Mouse (Mus musculus): Measurements from ENCODE around the gene Ass1. TPM values are rescaled to one million over a fixed set of nuclear protein-coding genes. Genes with fewer than 3 reads are reported as not detected.

The Ass1 gene
- polyA plus RNA-seq, 1 experiment from 2014 or later, result 212 TPM

DNA sequence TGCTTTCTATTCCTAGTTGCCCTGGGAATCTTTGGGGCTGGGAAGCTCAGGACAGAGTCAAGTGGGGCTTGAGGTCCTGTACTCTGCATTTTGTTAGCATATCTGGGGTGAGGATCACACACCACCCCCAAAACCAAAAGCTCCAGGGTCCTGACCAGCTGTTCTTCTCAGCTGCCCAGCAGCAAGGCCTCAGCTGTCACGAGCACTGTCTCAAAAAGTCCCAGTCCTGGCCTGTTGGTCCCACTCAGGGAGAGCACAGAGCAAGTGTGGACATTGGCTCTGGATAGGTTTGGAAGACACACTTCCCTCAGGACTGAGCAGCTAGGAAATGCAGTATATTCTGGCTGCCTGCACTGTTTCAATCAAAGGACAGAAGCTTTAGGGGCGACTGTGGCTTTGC lies 20.5 kb downstream of the Ass1 start:
- no peaks in the 10 kb centered on the region for H3K27me3 ChIP-seq (ENCODE audit: control insufficient read depth, insufficient read depth, low read length)
- no peak for ATAC-seq (ENCODE audit: insufficient read depth, low FRiP score)
- H3K36me3 ChIP-seq (ENCODE audit: control insufficient read depth, insufficient read depth, low read length), result peaks cover 3% of the 10 kb centered on the region; the same call in 1 of the 2 replicates
- H3K9ac ChIP-seq (ENCODE audit: low read length), result no peak overlapping the region
- no peaks in the 10 kb centered on the region; the same call in 1 of the 2 replicates for H3K9me3 ChIP-seq (replicated peaks; ENCODE audit: control insufficient read depth, low read length)
- no peak overlapping the region for H3K4me2 ChIP-seq (ENCODE audit: low read depth, low read length)
- H3K4me1 ChIP-seq (ENCODE audit: control insufficient read depth, insufficient read depth, low read length), result no peaks in the 10 kb centered on the region
- H3K27ac ChIP-seq (ENCODE audit: low read length), result no peak overlapping the region
- 75% methylated on average over 2 of the region's 2 CpGs for WGBS
- H3K4me3 ChIP-seq (replicated peaks; ENCODE audit: low read length), result no peak overlapping the region

GRCm38 (mm10) chr2:31492308-31492707 lies 22.3 kb downstream of the Ass1 start:
- ATAC-seq (ENCODE audit: insufficient read depth, low FRiP score), result no peak
- Histone ChIP-seq H3K36me3 (ENCODE audit: control insufficient read depth, insufficient read depth, low read length) (no peaks in the 10 kb centered on the region; the same call in 1 of the 2 replicates), H3K27ac (ENCODE audit: low read length) (no peak overlapping the region), H3K9me3 (replicated peaks; ENCODE audit: control insufficient read depth, low read length) (no peaks in the 10 kb centered on the region; the same call in 1 of the 2 replicates), H3K27me3 (ENCODE audit: control insufficient read depth, insufficient read depth, low read length) (no peaks in the 10 kb centered on the region), H3K4me2 (ENCODE audit: low read depth, low read length) (no peak overlapping the region), H3K9ac (ENCODE audit: low read length) (no peak overlapping the region), H3K4me1 (ENCODE audit: control insufficient read depth, insufficient read depth, low read length) (no peaks in the 10 kb centered on the region), H3K4me3 (replicated peaks; ENCODE audit: low read length) (no peak overlapping the region)
- WGBS, result 87% methylated on average over 8 of the region's 8 CpGs

DNA sequence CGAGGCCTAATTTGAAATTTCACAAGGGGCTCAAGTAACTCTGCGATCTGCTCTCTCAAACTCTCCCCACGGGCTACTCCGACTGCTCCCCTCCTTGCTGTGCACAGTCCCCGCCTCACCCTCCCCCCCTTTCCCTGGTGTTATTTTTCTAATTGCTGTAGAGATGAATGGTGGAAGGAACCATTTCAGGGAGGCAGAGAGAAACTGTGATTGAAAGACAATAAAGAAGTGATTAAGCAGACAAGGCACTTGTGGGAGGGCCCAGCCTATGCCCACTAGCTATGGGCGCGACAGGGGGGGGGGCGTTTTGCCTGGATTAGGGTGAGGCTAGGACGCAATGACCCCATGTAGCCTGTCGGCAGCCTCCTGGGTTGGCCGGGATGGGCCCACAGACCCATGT lies 23.2 kb downstream of the Ass1 start:
- ATAC-seq (ENCODE audit: insufficient read depth, low FRiP score), result no peak
- Histone ChIP-seq H3K4me1 (ENCODE audit: control insufficient read depth, insufficient read depth, low read length) (no peaks in the 10 kb centered on the region), H3K36me3 (ENCODE audit: control insufficient read depth, insufficient read depth, low read length) (no peaks in the 10 kb centered on the region; the same call in 1 of the 2 replicates), H3K9ac (ENCODE audit: low read length) (no peak overlapping the region), H3K27me3 (ENCODE audit: control insufficient read depth, insufficient read depth, low read length) (no peaks in the 10 kb centered on the region), H3K4me3 (replicated peaks; ENCODE audit: low read length) (no peak overlapping the region), H3K27ac (ENCODE audit: low read length) (no peak overlapping the region), H3K9me3 (replicated peaks; ENCODE audit: control insufficient read depth, low read length) (no peaks in the 10 kb centered on the region; the same call in 1 of the 2 replicates), H3K4me2 (ENCODE audit: low read depth, low read length) (no peak overlapping the region)
- WGBS, result 78% methylated on average over 11 of the region's 11 CpGs

- Histone ChIP-seq H3K4me3 (replicated peaks; ENCODE audit: low read length) (no peak overlapping the region), H3K9ac (ENCODE audit: low read length) (no peak overlapping the region), H3K4me2 (ENCODE audit: low read depth, low read length) (no peak overlapping the region), H3K4me1 (ENCODE audit: control insufficient read depth, insufficient read depth, low read length) (no peaks in the 10 kb centered on the region), H3K36me3 (ENCODE audit: control insufficient read depth, insufficient read depth, low read length) (no peaks in the 10 kb centered on the region; the same call in 1 of the 2 replicates), H3K9me3 (replicated peaks; ENCODE audit: control insufficient read depth, low read length) (no peaks in the 10 kb centered on the region; the same call in 1 of the 2 replicates), H3K27ac (ENCODE audit: low read length) (no peak overlapping the region), H3K27me3 (ENCODE audit: control insufficient read depth, insufficient read depth, low read length) (no peaks in the 10 kb centered on the region)
- 83% methylated on average over 5 of the region's 5 CpGs for WGBS
- no peak for ATAC-seq (ENCODE audit: insufficient read depth, low FRiP score)
Measured at GRCm38 (mm10) chr2:31494315-31494714, 24.3 kb downstream of the Ass1 start.

- no peaks in the 10 kb centered on the region; the same call in 1 of the 2 replicates for H3K9me3 ChIP-seq (replicated peaks; ENCODE audit: control insufficient read depth, low read length)
- H3K4me2 ChIP-seq (ENCODE audit: low read depth, low read length), result no peak overlapping the region
- no peak for ATAC-seq (ENCODE audit: insufficient read depth, low FRiP score)
- H3K4me3 ChIP-seq (replicated peaks; ENCODE audit: low read length), result no peak overlapping the region
- no peak overlapping the region for H3K9ac ChIP-seq (ENCODE audit: low read length)
- no peaks in the 10 kb centered on the region for H3K4me1 ChIP-seq (ENCODE audit: control insufficient read depth, insufficient read depth, low read length)
- H3K36me3 ChIP-seq (ENCODE audit: control insufficient read depth, insufficient read depth, low read length), result no peaks in the 10 kb centered on the region; the same call in 1 of the 2 replicates
- no peak overlapping the region for H3K27ac ChIP-seq (ENCODE audit: low read length)
- no peaks in the 10 kb centered on the region for H3K27me3 ChIP-seq (ENCODE audit: control insufficient read depth, insufficient read depth, low read length)
- 65% methylated on average over 13 of the region's 13 CpGs for WGBS
Measured at GRCm38 (mm10) chr2:31495046-31495476, 25.1 kb downstream of the Ass1 start.

- H3K4me3 ChIP-seq (replicated peaks; ENCODE audit: low read length), result no peak overlapping the region
- no peaks in the 10 kb centered on the region for H3K36me3 ChIP-seq (ENCODE audit: control insufficient read depth, insufficient read depth, low read length)
- ATAC-seq (ENCODE audit: insufficient read depth, low FRiP score), result no peak
- no peak overlapping the region for H3K9ac ChIP-seq (ENCODE audit: low read length)
- H3K4me2 ChIP-seq (ENCODE audit: low read depth, low read length), result no peak overlapping the region
- no peak overlapping the region for H3K27ac ChIP-seq (ENCODE audit: low read length)
- H3K4me1 ChIP-seq (ENCODE audit: control insufficient read depth, insufficient read depth, low read length), result no peaks in the 10 kb centered on the region
- WGBS, result 17% methylated on average over 1 of the region's 1 CpGs
- no peaks in the 10 kb centered on the region for H3K9me3 ChIP-seq (replicated peaks; ENCODE audit: control insufficient read depth, low read length)
- H3K27me3 ChIP-seq (ENCODE audit: control insufficient read depth, insufficient read depth, low read length), result no peaks in the 10 kb centered on the region
Measured at GRCm38 (mm10) chr2:31496141-31496540, 26.1 kb downstream of the Ass1 start.

- Histone ChIP-seq H3K9ac (ENCODE audit: low read length) (no peak overlapping the region), H3K4me3 (replicated peaks; ENCODE audit: low read length) (no peak overlapping the region), H3K4me1 (ENCODE audit: control insufficient read depth, insufficient read depth, low read length) (no peaks in the 10 kb centered on the region), H3K4me2 (ENCODE audit: low read depth, low read length) (no peak overlapping the region), H3K9me3 (replicated peaks; ENCODE audit: control insufficient read depth, low read length) (no peaks in the 10 kb centered on the region), H3K27ac (ENCODE audit: low read length) (no peak overlapping the region), H3K27me3 (ENCODE audit: control insufficient read depth, insufficient read depth, low read length) (no peaks in the 10 kb centered on the region), H3K36me3 (ENCODE audit: control insufficient read depth, insufficient read depth, low read length) (no peaks in the 10 kb centered on the region)
- WGBS, result 53% methylated on average over 7 of the region's 7 CpGs
- ATAC-seq (ENCODE audit: insufficient read depth, low FRiP score), result no peak
Measured at GRCm38 (mm10) chr2:31497113-31497512, 27.1 kb downstream of the Ass1 start.

GRCm38 (mm10) chr2:31497635-31498034 lies 27.6 kb downstream of the Ass1 start:
- no peak overlapping the region for H3K4me2 ChIP-seq (ENCODE audit: low read depth, low read length)
- no peaks in the 10 kb centered on the region for H3K9me3 ChIP-seq (replicated peaks; ENCODE audit: control insufficient read depth, low read length)
- ATAC-seq (ENCODE audit: insufficient read depth, low FRiP score), result no peak
- no peaks in the 10 kb centered on the region for H3K36me3 ChIP-seq (ENCODE audit: control insufficient read depth, insufficient read depth, low read length)
- H3K4me3 ChIP-seq (replicated peaks; ENCODE audit: low read length), result no peak overlapping the region
- no peak overlapping the region for H3K9ac ChIP-seq (ENCODE audit: low read length)
- H3K4me1 ChIP-seq (ENCODE audit: control insufficient read depth, insufficient read depth, low read length), result no peaks in the 10 kb centered on the region
- WGBS, result 66% methylated on average over 19 of the region's 19 CpGs
- H3K27ac ChIP-seq (ENCODE audit: low read length), result no peak overlapping the region
- H3K27me3 ChIP-seq (ENCODE audit: control insufficient read depth, insufficient read depth, low read length), result no peaks in the 10 kb centered on the region

DNA sequence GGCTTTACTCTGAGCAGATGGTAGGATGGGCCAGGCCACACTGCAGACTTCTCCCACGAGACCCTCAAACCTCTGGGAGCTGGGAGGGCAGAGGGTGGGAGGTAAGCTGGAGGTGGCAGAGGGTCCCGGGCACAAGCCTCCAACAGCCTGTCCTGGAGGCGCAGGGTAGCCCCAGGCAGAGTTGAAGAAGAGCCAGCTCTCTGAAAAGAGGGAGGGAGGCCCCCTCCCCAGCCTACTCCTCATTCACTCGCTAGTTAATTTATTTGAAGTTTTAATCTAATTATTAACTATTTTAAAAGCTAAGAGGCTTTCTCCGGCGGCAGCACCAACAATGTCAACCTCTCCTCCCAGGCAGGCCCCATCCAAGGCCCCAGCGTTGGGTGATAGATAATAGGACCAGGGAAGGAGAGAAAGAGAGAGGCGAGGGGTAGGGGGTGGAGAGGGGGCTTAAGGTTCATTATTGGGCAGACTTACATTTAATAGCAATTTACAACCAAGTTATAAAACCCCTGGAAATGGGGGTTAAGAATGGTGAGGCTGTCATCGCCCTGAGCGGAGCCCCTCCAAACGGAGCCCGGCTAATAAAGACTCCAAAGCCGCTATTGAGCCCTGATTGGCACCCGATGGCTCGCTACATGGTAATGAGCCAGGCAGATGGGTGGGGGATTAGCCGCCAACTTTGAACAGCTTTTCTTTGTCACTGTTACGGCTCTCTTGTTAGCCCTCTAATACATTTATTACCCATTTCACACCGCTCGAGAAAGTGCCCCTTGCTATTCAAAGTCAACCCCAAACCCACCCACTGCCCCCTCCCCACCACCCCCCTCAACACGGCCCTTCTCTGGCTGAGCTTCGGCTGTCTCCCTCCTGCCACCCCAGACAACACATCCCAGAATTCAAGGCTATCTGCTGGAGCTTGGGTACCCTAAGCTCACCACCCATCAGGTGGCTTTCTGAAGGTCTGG lies 29.6 kb downstream of the Ass1 start:
- no peaks in the 10 kb centered on the region for H3K4me1 ChIP-seq (ENCODE audit: control insufficient read depth, insufficient read depth, low read length)
- no peaks in the 10 kb centered on the region for H3K36me3 ChIP-seq (ENCODE audit: control insufficient read depth, insufficient read depth, low read length)
- H3K27me3 ChIP-seq (ENCODE audit: control insufficient read depth, insufficient read depth, low read length), result no peaks in the 10 kb centered on the region
- H3K4me3 ChIP-seq (replicated peaks; ENCODE audit: low read length), result no peak overlapping the region
- no peak for ATAC-seq (ENCODE audit: insufficient read depth, low FRiP score)
- H3K9ac ChIP-seq (ENCODE audit: low read length), result no peak overlapping the region
- no peak overlapping the region for H3K27ac ChIP-seq (ENCODE audit: low read length)
- 59% methylated on average over 21 of the region's 21 CpGs for WGBS
- no peaks in the 10 kb centered on the region for H3K9me3 ChIP-seq (replicated peaks; ENCODE audit: control insufficient read depth, low read length)
- H3K4me2 ChIP-seq (ENCODE audit: low read depth, low read length), result no peak overlapping the region
